Comparison of ENCODE assay signal across 26 mouse cellular contexts in genomic region chr5:85285856-85286255, GRCm38 (mm10).
A peak's percentile ranks its signal among the peaks of the same experiment; 100 is the strongest.
DNase-seq lines count a peak whose midpoint lies in the region; ATAC-seq and TF ChIP-seq lines count a peak whose summit lies in the region.
"Had no signal": no experiment of that assay in that cellular context is flagged by ENCODE, and none has a peak within 500 bp of the region (broad histone marks: within the 10 kb centered on the region; RNA-seq: fewer than 3 reads in every experiment).

No protein-coding gene starts in this region.

- H3K4me2 ChIP-seq in lung, postnatal 0 days (replicated peaks; ENCODE audit: low read depth, low read length), result no peak overlapping the region
- H3K4me2 ChIP-seq: heart, embryonic 12.5 days; heart, embryonic 15.5 days; hindbrain, embryonic 15.5 days had no signal

- peak; percentile 29 for DNase-seq in layer of hippocampus, adult 11-12 months (ENCODE audit: low spot score)
- no peak for DNase-seq in layer of hippocampus, postnatal 10 days (ENCODE audit: low spot score in 2 of 2)
- peak; percentile 9 for DNase-seq in retina, postnatal 1 day
- no peak for DNase-seq in retina, embryonic 14.5 days (ENCODE audit: low spot score)
- peak; percentile 18 for DNase-seq in layer of hippocampus, adult 9-10 months (ENCODE audit: low spot score)
- no peak for DNase-seq in spleen, postnatal 36 days (ENCODE audit: low spot score in 2 of 2)
- DNase-seq in lung, postnatal 0 days (ENCODE audit: low spot score), result no peak
- DNase-seq: adrenal gland, postnatal 10 days; adrenal gland, postnatal 36 days; B cell, adult 2 months; cerebellum, adult 11-12 months; cerebellum, adult 8-10 months; cerebellum, postnatal 10 days; cerebellum, postnatal 36 days; gastrocnemius, postnatal 25 days; heart, adult 18-20 months; heart, postnatal 10 days; heart, postnatal 4 days had no signal

- TF ChIP-seq CTCF in lung, postnatal 0 days (IDR thresholded peaks at IDR 0.05), result no peak

- H3K27me3 ChIP-seq in lung, postnatal 0 days (replicated peaks; ENCODE audit: insufficient read depth, low read length), result no peaks in the 10 kb centered on the region
- H3K27me3 ChIP-seq: CH12.LX; heart, embryonic 12.5 days; heart, embryonic 15.5 days; hindbrain, embryonic 15.5 days; Patski had no signal

- no peak overlapping the region for H3K27ac ChIP-seq in lung, postnatal 0 days (ENCODE audit: low read length)
- H3K27ac ChIP-seq: forebrain, embryonic 10.5 days; heart, embryonic 15.5 days; hindbrain, embryonic 15.5 days had no signal

- no peaks in the 10 kb centered on the region for H3K4me1 ChIP-seq in lung, postnatal 0 days (ENCODE audit: insufficient read depth, low read depth, low read length)
- H3K4me1 ChIP-seq: forebrain, embryonic 10.5 days; heart, embryonic 12.5 days; heart, embryonic 15.5 days; hindbrain, embryonic 15.5 days had no signal

- no peaks in the 10 kb centered on the region for H3K9me3 ChIP-seq in lung, postnatal 0 days (ENCODE audit: low read length)
- H3K9me3 ChIP-seq: forebrain, embryonic 10.5 days; heart, embryonic 12.5 days; heart, embryonic 15.5 days; hindbrain, embryonic 15.5 days had no signal

- WGBS in lung, postnatal 0 days, result 80% methylated on average over 3 of the region's 3 CpGs

- H3K36me3 ChIP-seq in lung, postnatal 0 days (ENCODE audit: insufficient read depth, low read length), result no peaks in the 10 kb centered on the region
- H3K36me3 ChIP-seq: forebrain, embryonic 10.5 days; G1E; heart, embryonic 12.5 days; heart, embryonic 15.5 days; hindbrain, embryonic 15.5 days had no signal

- TF ChIP-seq EP300 in lung, postnatal 0 days (IDR thresholded peaks at IDR 0.05), result no peak

- no peak overlapping the region for H3K4me3 ChIP-seq in lung, postnatal 0 days (ENCODE audit: low read depth, low read length)
- H3K4me3 ChIP-seq: forebrain, embryonic 10.5 days; heart, embryonic 12.5 days; heart, embryonic 15.5 days; hindbrain, embryonic 15.5 days had no signal

- no peak for ATAC-seq in lung, postnatal 0 days
- ATAC-seq: forebrain, embryonic 14.5 days; Patski had no signal

- no peak overlapping the region for H3K9ac ChIP-seq in lung, postnatal 0 days (replicated peaks; ENCODE audit: low read depth)
- H3K9ac ChIP-seq: heart, embryonic 12.5 days; heart, embryonic 15.5 days; hindbrain, embryonic 15.5 days had no signal

Comparison
In these comparisons a context has a peak if more than half of its experiments do, and no peak if none do; other contexts are left out.
1. DNase-seq: peak in layer of hippocampus, adult 11-12 months (single experiment), retina, postnatal 1 day (single experiment) and layer of hippocampus, adult 9-10 months (single experiment); none in layer of hippocampus, postnatal 10 days (0 of 2), retina, embryonic 14.5 days (single experiment), spleen, postnatal 36 days (0 of 2) and lung, postnatal 0 days (single experiment).